Mouse (Mus musculus) midbrain, postnatal 0 days (tissue): ENCODE results near the gene C1qc. TPM values are rescaled to one million over a fixed set of nuclear protein-coding genes. Genes with fewer than 3 reads are reported as not detected.

Source experiments
- ATAC-seq: fragments of 200-750 bp; cut with Nextera tagmentation; 2 replicates; pipeline ENCODE4 v1.8.0; 2017; ENCODE audit warnings: moderate number of reproducible peaks, mild to moderate bottlenecking, moderate TSS enrichment, moderate library complexity; ENCODE audit not compliant: low FRiP score
- DNase-seq: peaks from one replicate; pipeline ENCODE4 v3.0.0-alpha.2; 2015; ENCODE audit warnings: low spot score
- H3K27ac ChIP-seq: fragments of 300-500 bp; sonication (generic); 2 replicates; pipeline ENCODE4 v1.5.1; 2014; ENCODE audit warnings: low read depth, mild to moderate bottlenecking, low read length, mixed read lengths
- H3K27me3 ChIP-seq: fragments of 300-500 bp; sonication (generic); 2 replicates; pipeline ENCODE4 v1.6.1; 2014; ENCODE audit warnings: low read length, control low read depth, mixed read lengths; ENCODE audit not compliant: insufficient read depth
- H3K36me3 ChIP-seq: fragments of 300-500 bp; sonication (generic); 2 replicates; pipeline ENCODE4 v1.6.1; 2014; ENCODE audit warnings: low read length, control low read depth, mixed read lengths; ENCODE audit not compliant: insufficient read depth
- H3K4me1 ChIP-seq: fragments of 300-500 bp; sonication (generic); 2 replicates; pipeline ENCODE4 v1.6.1; 2014; ENCODE audit warnings: mild to moderate bottlenecking, control low read depth, antibody characterized with exemption, low read length, mixed read lengths; ENCODE audit not compliant: insufficient read depth
- H3K4me2 ChIP-seq: fragments of 300-500 bp; sonication (generic); 2 replicates; pipeline ENCODE4 v1.6.1; 2014; ENCODE audit warnings: low read depth, mild to moderate bottlenecking, low read length, mixed read lengths; ENCODE audit not compliant: poor library complexity, severe bottlenecking
- H3K4me3 ChIP-seq: fragments of 300-500 bp; sonication (generic); 2 replicates; pipeline ENCODE4 v1.5.1; 2014; ENCODE audit warnings: low read depth, mild to moderate bottlenecking, low read length, moderate library complexity
- H3K9ac ChIP-seq: fragments of 300-500 bp; sonication (generic); replicated peaks from 2 replicates; pipeline ENCODE4 v1.6.1; 2014; ENCODE audit warnings: mild to moderate bottlenecking, low read length, moderate library complexity, mixed read lengths; ENCODE audit not compliant: poor library complexity, severe bottlenecking
- H3K9me3 ChIP-seq: fragments of 300-500 bp; sonication (generic); 2 replicates; pipeline ENCODE4 v1.6.1; 2016; ENCODE audit warnings: low read length, control low read depth
- CTCF ChIP-seq: IDR thresholded peaks from 2 replicates; pipeline ENCODE4 v1.5.1; 2016; ENCODE audit warnings: antibody characterized with exemption, mild to moderate bottlenecking
- WGBS: fragments of 180-500 bp; shearing (Covaris S2); extraction: QIAGEN DNeasy Blood & Tissue Kit; methylation state at CpG from one replicate; pipeline ENCODE4 v1.1.7; 2014; 5-methylcytosine and 5-hydroxymethylcytosine counted together
- polyA plus RNA-seq: library from polyadenylated mRNA; unstranded; fragments of >200 nt; fragmentation: Nextera tagmentation; extraction: Ambion mirVana; gene quantifications from 2 replicates; pipeline ENCODE4 v1.2.1, GENCODE M21; 2015
- total RNA-seq: library from RNA; depleted of rRNA; stranded (reverse); fragments of >200 nt; gene quantifications from 2 replicates; pipeline ENCODE4 v1.2.3, GENCODE M21; 2014

The C1qc gene
- total and polyA plus RNA-seq, 2 experiments from 2014 or later = 39.0 to 79.7 TPM

- DNase-seq (peak; percentile 82), ATAC-seq (peak; percentile 78; the same call in 1 of the 2 replicates)
- peaks cover 2% of the 10 kb centered on the region; the same call in 1 of the 2 replicates for H3K4me1 ChIP-seq
- H3K4me3 ChIP-seq = no peak overlapping the region
- H3K36me3 ChIP-seq = no peaks in the 10 kb centered on the region
- TF ChIP-seq CTCF = peak; percentile 97
- no peaks in the 10 kb centered on the region for H3K9me3 ChIP-seq
- WGBS = 3% methylated on average over 9 of the region's 9 CpGs
- peaks cover 17% of the 10 kb centered on the region for H3K27me3 ChIP-seq
- no peak overlapping the region for H3K9ac ChIP-seq
- no peak overlapping the region for H3K27ac ChIP-seq
- no peak overlapping the region for H3K4me2 ChIP-seq
Observed at GRCm38 (mm10) chr4:136893691-136894543, 1.1 kb upstream of the C1qc start.

DNA sequence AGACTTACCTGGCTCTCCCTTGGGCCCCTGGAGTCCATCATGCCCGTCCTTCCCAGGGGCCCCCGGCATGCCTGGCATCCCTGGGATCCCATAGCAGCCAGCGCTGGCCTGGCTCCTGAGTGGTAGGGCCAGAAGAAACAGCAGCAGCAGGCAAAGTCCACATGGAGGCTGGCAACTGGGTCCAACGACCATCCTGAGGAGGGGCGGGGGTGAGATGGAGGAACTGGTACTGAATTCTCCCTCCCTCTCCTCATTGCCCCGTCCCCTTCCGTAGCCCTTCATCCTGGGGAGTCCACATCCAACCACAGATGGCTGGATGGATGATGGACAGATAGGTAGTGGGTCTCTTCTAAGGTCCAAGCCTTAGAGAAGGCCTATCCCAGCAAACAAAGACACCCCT is 494 bp downstream of the C1qc start:
- DNase-seq (no peak), ATAC-seq (no peak)
- TF ChIP-seq CTCF = no peak
- H3K9me3 ChIP-seq = no peaks in the 10 kb centered on the region
- H3K36me3 ChIP-seq = no peaks in the 10 kb centered on the region
- H3K4me3 ChIP-seq = no peak overlapping the region
- no peak overlapping the region for H3K27ac ChIP-seq
- H3K4me2 ChIP-seq = no peak overlapping the region
- peaks cover 17% of the 10 kb centered on the region for H3K27me3 ChIP-seq
- peaks cover 2% of the 10 kb centered on the region; the same call in 1 of the 2 replicates for H3K4me1 ChIP-seq
- WGBS = 51% methylated on average over 7 of the region's 7 CpGs
- no peak overlapping the region for H3K9ac ChIP-seq

DNA sequence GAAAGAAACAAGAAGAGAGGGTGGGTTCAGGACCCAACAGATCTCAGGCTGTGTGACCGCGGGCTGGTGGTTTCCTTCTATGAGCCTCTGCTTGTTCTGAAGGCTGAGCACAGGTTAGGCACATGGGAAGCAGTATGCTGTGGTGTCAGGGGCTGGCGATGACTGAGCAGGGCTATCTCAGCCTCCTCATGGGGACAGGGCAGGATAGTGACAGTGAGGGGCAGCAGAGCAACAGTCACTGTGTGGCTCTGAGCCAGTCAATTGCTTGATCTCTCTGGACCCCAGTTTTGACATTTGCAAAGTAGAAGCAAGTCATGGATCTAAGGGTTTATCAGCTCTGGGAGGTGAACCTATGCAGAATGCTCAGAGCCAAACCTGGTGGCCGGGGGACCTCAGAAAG is 1.8 kb downstream of the C1qc start:
- no peak for TF ChIP-seq CTCF
- DNase-seq (no peak), ATAC-seq (no peak)
- Histone ChIP-seq H3K27me3 (peaks cover 8% of the 10 kb centered on the region), H3K36me3 (no peaks in the 10 kb centered on the region), H3K9me3 (no peaks in the 10 kb centered on the region), H3K4me2 (no peak overlapping the region), H3K9ac (no peak overlapping the region), H3K4me3 (no peak overlapping the region), H3K27ac (no peak overlapping the region), H3K4me1 (peaks cover 4% of the 10 kb centered on the region; the same call in 1 of the 2 replicates)
- WGBS = 84% methylated on average over 4 of the region's 4 CpGs

GRCm38 (mm10) chr4:136889981-136890380 is 2.9 kb downstream of the C1qc start:
- Histone ChIP-seq H3K27me3 (peaks cover 8% of the 10 kb centered on the region), H3K9ac (no peak overlapping the region), H3K4me1 (0 out of 2 replicates have a peak, but pooled peaks cover 5% of the 10 kb centered on the region), H3K9me3 (no peaks in the 10 kb centered on the region), H3K4me3 (no peak overlapping the region), H3K4me2 (no peak overlapping the region), H3K27ac (no peak overlapping the region), H3K36me3 (no peaks in the 10 kb centered on the region)
- no peak for DNase-seq
- ATAC-seq = no peak
- WGBS = 84% methylated on average over 15 of the region's 15 CpGs
- no peak for TF ChIP-seq CTCF

DNA sequence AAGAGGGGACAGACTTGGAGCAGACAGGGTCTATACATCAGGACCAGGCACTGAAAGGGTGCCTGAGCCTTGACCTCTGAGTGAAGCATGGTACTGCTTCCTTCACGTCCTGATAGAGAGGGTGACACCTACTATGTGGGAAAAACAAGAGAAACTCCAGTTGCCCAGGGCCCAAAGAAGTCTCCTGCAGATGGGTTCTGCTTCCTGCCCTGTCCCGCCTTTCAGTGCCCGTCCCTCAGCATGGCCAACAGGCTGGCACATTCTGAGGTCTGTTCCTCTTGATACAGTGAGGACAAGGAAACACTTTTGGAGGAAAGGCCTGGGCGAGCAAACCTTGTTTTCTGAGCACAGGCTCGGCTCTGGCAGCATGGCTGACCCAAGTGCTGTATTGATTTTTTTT is 5.2 kb downstream of the C1qc start:
- no peak overlapping the region for H3K4me3 ChIP-seq
- TF ChIP-seq CTCF = no peak
- H3K27me3 ChIP-seq = peaks cover 5% of the 10 kb centered on the region; the same call in 1 of the 2 replicates
- H3K4me1 ChIP-seq = 0 out of 2 replicates have a peak, but pooled peaks cover 5% of the 10 kb centered on the region
- no peak for DNase-seq
- H3K4me2 ChIP-seq = no peak overlapping the region
- H3K36me3 ChIP-seq = no peaks in the 10 kb centered on the region
- H3K27ac ChIP-seq = no peak overlapping the region
- no peak for ATAC-seq
- no peaks in the 10 kb centered on the region for H3K9me3 ChIP-seq
- H3K9ac ChIP-seq = no peak overlapping the region
- 74% methylated on average over 5 of the region's 5 CpGs for WGBS

DNA sequence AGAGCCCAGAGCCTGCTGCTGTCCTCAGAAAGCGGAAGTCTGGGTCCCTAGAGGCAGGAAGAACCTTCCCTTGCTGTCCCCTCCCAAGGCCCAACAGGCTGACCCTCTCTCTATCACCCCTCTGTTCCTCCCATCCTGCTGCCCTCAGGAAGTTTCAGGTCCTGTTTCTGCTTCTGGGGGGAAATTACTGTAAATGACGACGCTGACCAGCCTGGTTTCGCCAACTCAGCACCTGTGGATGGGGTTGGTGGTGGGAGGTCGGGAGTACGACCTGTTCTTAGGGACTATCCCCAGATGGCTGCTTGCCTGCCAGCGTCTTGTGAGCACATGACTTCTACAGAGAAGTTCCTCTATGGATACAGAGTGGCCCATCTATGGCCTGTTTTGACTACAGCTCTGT is 6.8 kb downstream of the C1qc start, which contains the start of gene C1qb:
TSS of gene C1qb (minus strand) at position 87 of the 400 bp plus-strand sequence.
- DNase-seq = no peak
- H3K36me3 ChIP-seq = no peaks in the 10 kb centered on the region
- H3K27me3 ChIP-seq = peaks cover 2% of the 10 kb centered on the region; the same call in 1 of the 2 replicates
- no peak for ATAC-seq
- no peak within 1 kb of the TSS for H3K4me2 ChIP-seq
- H3K4me3 ChIP-seq = no peak within 1 kb of the TSS
- 0 out of 2 replicates have a peak, but pooled peaks cover 5% of the 10 kb centered on the region for H3K4me1 ChIP-seq
- 70% methylated on average over 7 of the region's 7 CpGs for WGBS
- H3K9me3 ChIP-seq = no peaks in the 10 kb centered on the region
- TF ChIP-seq CTCF = no peak
- H3K9ac ChIP-seq = no peak within 1 kb of the TSS
- H3K27ac ChIP-seq = no peak within 1 kb of the TSS
